Mouse (Mus musculus) G1E-ER4 (cell line): ENCODE measurements around the gene Ubqln3. TPM values are rescaled to one million over a fixed set of nuclear protein-coding genes. Genes with fewer than 3 reads are reported as not detected.

Experiments used
- GATA1 ChIP-seq: IDR thresholded peaks from one replicate; pipeline ENCODE4 v1.8.0; 2012; ENCODE audit warnings: low read length, inconsistent platforms
- polyA plus RNA-seq: library from polyadenylated mRNA; stranded (reverse); fragments of >175 nt; gene quantifications from 2 replicates; pipeline ENCODE4 v1.2.3, GENCODE M21; 2012

Ubqln3 gene
- not detected in 2 replicates for polyA plus RNA-seq

DNA sequence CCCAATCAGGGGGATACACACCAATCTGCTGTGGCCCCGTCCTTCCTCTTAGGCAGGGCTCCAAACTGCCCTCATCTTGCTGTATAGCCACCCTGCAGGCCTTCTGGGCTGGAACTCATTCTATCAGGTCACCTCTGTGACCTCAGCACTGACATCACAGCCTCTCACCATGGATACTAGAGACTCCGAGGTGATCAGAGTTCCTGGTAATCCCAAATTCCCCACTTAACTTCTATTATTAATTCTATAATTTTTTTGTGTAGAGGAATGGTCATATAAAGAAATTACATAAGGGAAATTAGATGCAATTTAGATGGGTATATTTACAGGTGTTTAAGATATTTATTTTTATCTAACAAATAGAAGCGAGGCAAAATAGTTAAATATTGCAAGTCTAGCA, at the start of gene Ubqln3:
TSS of gene Ubqln3 (minus strand) at position 101 of the 400 bp plus-strand sequence.
- no peak for TF ChIP-seq GATA1

DNA sequence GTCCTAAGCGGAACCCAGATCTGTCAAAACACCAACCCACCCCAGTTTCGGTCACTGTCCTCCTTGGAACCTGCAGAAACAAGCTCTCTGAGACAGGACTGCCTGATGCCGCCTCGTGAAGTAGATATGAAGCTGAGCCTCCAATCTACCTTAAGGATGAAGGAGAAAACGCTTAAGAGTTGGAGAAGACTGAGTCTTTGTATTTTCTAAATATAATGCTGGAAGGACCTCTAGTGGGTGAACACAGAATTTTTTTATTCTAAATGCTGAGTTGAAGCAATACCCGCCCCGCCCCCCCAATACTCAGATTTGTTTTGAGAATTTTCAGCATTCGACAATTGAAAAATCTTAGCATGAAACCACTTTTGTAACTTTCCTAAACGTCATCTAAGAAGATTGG, 48.2 kb upstream of the Ubqln3 start:
- no peak for TF ChIP-seq GATA1

DNA sequence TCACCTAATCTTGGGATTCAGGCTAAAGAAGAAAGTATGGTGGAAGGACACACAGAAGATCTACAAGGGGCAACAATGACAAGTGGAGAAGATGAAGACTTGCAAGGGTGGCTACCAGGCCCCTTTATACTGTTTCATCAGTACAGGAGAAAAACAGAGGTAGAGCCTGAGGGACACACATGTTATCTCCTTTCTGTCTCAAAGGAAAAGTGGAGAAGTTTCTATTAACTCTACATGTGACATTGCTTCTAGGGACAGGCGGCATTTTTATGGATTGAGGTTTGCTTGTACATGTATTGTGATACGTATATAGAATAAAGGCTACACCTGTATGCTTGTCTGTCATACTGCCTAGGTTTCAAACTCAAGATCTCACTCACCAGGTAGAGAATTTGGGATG, 40.2 kb upstream of the Ubqln3 start, which contains the start of gene Olfr648:
TSS of gene Olfr648 (minus strand) at position 101 of the 400 bp plus-strand sequence.
- no peak for TF ChIP-seq GATA1

DNA sequence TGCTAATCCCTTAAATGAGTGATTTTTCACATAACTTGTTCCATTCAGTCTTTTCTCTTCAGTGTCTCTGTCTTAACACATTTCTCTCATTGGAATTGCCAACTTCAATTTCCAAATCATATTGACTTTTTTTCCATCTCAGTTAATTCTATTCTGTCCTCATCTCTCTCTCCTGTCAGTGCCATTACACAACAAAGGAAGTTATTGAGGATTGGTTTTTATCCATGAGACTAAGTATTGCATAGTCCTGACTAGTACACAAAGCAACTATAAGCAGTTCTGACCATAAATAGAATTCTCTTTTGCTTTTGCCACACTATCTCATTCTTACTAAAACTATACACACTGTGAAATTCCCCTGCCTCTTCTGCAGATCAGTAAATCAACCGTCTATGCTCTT, 36.0 kb upstream of the Ubqln3 start:
- no peak for TF ChIP-seq GATA1

DNA sequence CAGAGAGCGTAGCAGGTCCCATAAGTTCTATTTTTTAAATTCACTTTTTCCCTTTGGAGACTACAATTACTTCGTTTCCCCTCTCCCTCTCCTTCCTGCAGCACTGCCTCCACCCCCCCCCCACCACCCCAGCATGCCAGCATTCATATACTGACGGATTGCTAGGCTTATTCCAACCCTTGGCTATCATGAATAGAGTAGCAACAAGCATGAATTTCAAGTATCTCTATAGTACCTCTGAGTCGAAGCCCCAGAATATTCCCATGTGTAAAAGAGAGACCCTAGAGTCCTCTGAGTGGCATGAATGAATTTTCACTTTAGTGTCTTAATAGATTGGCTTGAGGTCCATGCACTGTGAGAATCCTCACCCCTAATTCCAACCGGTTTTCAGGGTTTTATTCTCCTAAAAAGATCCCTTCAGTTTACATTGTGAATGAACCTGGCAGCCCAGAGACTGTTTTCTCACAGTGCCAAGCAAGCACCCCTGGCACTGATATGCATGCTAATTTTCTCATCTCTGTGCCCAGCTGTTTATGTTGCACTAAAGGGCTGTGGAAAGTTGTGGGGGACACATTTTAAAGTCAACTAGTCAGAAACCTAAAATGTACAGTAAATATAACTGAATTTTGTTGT, 35.5 kb upstream of the Ubqln3 start:
- TF ChIP-seq GATA1: no peak

DNA sequence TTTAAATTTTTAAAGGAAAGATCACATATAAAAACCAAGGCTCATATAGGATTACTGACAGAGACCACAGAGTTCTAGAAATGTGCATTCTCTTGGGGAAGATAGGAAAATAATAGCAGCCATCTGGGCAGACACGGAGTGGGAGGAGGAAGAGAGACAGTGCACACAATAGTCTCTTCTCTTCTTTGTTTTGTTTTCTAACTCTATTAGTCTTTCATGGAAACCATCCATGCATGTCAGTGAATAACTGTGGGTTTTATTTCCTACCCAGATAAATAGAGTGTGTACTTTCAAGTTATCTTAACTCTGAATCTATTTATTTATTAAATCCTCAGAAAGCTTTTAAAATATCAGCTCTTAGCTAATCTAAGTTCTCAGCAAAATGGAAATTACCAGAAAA, 32.0 kb upstream of the Ubqln3 start:
- no peak for TF ChIP-seq GATA1

DNA sequence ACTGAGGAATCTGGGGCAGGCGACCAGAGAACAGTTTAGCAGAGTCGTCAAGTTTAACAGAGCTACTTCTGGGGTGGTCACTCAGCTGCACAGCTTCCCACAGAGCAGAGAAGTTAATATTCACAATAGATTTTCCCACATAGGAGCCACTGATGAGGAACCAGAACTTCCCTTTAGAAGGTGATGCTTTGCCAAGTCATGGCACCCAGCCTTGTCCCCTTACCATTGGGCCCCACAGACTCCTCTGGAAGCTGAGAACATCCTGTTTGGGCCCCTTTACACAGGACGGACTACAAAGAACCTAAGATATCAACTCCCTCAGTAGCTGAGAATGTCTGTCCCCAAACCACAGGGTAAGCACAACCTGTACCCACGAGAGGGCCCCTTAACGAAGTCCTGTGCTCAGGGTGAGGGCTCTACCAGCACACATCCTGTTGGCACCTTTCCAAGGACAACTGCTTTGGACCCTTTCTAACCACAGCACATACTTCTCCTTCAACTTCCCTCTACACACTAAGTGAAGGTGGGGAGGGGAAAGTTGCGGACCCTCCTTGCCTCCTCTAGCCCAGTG, 26.6 kb upstream of the Ubqln3 start:
- TF ChIP-seq GATA1: no peak

DNA sequence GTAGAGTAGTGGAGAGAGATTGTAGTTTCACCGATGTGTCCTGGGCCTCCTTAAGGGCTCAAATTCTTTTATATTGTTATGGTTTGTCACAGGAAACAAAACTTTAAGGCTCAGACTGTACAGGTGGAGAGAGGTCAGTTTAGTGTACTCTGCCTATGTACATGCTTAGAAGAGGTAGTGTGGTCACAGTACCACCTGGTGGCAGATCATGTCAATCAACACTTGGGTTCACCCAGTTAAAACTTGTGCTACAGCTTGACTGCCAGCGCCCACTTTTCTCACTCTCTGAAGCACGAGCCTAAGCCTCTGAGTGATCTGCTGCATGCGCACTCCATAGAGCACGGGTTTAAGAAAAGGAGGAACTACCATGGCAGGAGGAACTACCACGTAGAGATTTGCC, 24.0 kb upstream of the Ubqln3 start:
- no peak for TF ChIP-seq GATA1

DNA sequence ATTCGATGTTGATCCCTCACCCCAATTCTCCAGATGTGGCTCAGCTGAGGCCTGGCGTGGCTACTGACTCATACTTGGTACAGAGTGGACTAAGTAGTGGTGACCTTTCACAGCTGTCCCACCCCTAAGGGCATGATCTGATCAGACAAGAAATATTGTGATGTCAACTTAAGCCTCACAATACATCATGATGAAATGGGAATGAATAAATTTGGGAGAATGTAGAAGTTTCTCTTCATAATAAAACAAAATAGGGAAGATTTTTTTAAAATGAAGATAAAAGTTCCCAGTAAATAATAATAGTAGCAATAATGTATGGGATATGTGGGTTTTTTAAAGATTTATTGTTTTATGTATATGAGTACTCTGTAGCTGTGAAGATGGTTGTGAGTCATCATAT, 7.4 kb upstream of the Ubqln3 start, which contains the start of gene Ubqlnl:
TSS of gene Ubqlnl (minus strand) at position 101 of the 400 bp plus-strand sequence.
- no peak for TF ChIP-seq GATA1

DNA sequence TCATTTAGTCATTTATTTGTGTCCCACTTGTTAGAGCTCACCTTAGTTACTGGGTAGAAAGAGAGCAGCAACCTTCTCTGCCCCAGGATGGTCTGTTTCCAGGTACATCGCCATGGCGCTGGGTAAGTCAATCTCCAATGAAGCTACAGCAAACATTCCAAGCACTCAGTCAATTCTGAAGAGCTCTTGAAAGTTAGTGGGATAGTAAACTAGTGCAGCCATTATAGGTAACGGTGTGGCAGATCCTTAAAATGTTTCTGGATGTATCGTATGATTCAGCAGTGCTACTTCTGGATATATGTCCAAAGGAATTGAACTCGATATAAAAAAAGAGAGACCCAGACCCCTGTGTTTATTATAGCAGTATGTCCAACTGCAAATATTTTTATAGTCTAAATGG, 5.8 kb downstream of the Ubqln3 start, which contains the start of gene Olfr643:
TSS of gene Olfr643 (minus strand) at position 101 of the 400 bp plus-strand sequence.
- no peak for TF ChIP-seq GATA1

DNA sequence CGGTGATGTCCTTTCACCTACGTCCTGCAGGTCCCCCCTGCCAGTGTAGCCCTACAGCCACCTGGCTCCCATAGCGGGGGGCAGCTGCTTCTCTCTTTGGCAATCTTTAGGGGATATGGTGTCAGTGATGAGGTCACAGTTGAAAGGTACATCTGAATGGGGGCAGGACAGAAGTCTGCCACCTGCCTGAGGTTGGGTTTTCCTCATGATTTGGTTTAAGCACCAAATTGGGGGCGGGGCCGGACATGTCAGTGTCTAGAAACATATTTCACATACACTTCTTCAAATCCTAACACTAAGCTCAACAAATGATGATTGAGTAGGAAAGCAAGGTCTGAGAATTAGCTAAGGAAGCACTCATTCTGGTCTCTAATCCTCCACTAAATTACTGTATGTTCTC, 13.4 kb downstream of the Ubqln3 start, which contains the start of gene Ubqln5:
TSS of gene Ubqln5 (minus strand) at position 101 of the 400 bp plus-strand sequence.
- TF ChIP-seq GATA1: no peak

DNA sequence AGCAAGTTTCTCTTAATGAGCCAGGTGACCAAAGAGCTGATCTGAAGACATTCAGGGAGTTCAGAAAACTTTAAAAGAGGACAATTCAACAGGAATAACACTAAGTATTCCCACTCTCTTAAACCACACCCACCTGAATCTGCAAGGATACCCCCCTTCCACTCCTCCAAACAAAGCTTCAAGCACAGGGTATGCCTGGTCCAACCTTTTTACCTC, 38.4 kb downstream of the Ubqln3 start, which contains the start of gene Olfr646:
TSS of gene Olfr646 (plus strand) at position 117 of the 216 bp plus-strand sequence.
- TF ChIP-seq GATA1: no peak

DNA sequence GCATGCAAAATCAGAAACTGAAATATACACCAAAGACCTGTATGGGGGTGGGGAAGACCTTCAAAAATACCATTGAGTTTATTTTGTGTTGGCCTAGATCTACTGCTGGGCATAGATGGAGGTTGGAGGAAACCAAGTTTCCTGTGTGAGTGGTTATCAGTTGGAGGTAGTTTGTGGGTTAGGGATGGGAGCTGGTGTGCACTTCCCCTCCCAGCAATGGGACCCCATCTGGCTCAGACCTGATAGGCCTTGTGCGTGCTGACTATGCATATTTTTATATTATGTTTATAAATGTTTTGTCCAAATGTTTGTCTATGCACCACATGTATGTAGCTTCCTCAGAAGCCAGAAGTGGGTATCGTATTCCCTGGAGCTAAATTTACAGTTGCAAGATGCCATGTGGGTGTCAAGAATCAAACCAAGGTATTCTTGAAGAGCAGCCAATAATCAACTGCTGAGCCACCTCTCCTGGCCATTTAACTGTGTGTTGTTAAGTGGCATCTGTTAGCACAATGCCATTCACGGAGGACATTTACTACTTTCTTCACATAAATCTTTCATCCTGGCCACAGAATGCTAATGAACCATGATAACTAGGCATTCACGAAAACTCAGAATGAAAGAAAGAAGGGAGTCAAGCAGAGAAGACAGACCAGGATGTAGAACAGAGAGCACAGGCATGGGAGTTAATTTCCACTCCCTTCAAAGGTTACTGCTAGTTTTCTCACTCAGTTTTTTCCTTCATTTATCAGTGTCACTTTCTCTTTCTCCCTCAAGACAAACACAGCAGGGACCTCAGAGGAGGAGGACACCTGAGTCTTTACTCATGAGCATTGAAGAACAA, 38.9 kb downstream of the Ubqln3 start:
- TF ChIP-seq GATA1: no peak

Other genes with a start within 250 kb of the Ubqln3 start
- not detected in 2 replicates for gene Olfr64, start 248.8 kb downstream of the Ubqln3 start, polyA plus RNA-seq
- not detected in 2 replicates for gene Olfr65, start 239.8 kb downstream of the Ubqln3 start, polyA plus RNA-seq
- not detected in 2 replicates for gene Olfr631, start 214.5 kb downstream of the Ubqln3 start, polyA plus RNA-seq
- gene Olfr632, start 208.9 kb downstream of the Ubqln3 start, polyA plus RNA-seq: not detected in 2 replicates
- not detected in 2 replicates for gene Olfr633, start 198.8 kb downstream of the Ubqln3 start, polyA plus RNA-seq
- not detected in 2 replicates for gene Olfr635, start 172.1 kb downstream of the Ubqln3 start, polyA plus RNA-seq
- not detected in 2 replicates for gene Olfr638, start 144.5 kb downstream of the Ubqln3 start, polyA plus RNA-seq
- not detected in 2 replicates for gene Olfr639, start 126.0 kb downstream of the Ubqln3 start, polyA plus RNA-seq
- gene Olfr640, start 117.7 kb downstream of the Ubqln3 start, polyA plus RNA-seq: not detected in 2 replicates
- not detected in 2 replicates for gene Olfr641, start 107.8 kb downstream of the Ubqln3 start, polyA plus RNA-seq
- not detected in 2 replicates for gene Olfr642, start 90.6 kb downstream of the Ubqln3 start, polyA plus RNA-seq
- gene 4930516K23Rik, start 81.8 kb downstream of the Ubqln3 start, polyA plus RNA-seq: not detected in 2 replicates
- not detected in 2 replicates for gene Olfr644, start 71.4 kb downstream of the Ubqln3 start, polyA plus RNA-seq
- not detected in 2 replicates for gene Olfr645, start 57.8 kb downstream of the Ubqln3 start, polyA plus RNA-seq
- not detected in 2 replicates for gene Olfr646, start 38.4 kb downstream of the Ubqln3 start, polyA plus RNA-seq
- not detected in 2 replicates for gene Ubqln5, start 13.5 kb downstream of the Ubqln3 start, polyA plus RNA-seq
- not detected in 2 replicates for gene Olfr643, start 5.9 kb downstream of the Ubqln3 start, polyA plus RNA-seq
- not detected in 2 replicates for gene Ubqlnl, start 7.3 kb upstream of the Ubqln3 start, polyA plus RNA-seq
- not detected in 2 replicates for gene Olfm5, start 21.6 kb upstream of the Ubqln3 start, polyA plus RNA-seq
- not detected in 2 replicates for gene Olfr648, start 40.1 kb upstream of the Ubqln3 start, polyA plus RNA-seq
- not detected in 2 replicates for gene Olfr649, start 52.7 kb upstream of the Ubqln3 start, polyA plus RNA-seq
- not detected in 2 replicates for gene Trim6, start 75.5 kb upstream of the Ubqln3 start, polyA plus RNA-seq
- 0.09 and 0.11 TPM in 2 replicates for gene Trim34a, start 101.2 kb upstream of the Ubqln3 start, polyA plus RNA-seq
- not detected in 2 replicates for gene Trim5, start 144.8 kb upstream of the Ubqln3 start, polyA plus RNA-seq
- not detected in 2 replicates for gene Trim12a, start 172.2 kb upstream of the Ubqln3 start, polyA plus RNA-seq
- gene Trim34b, start 186.2 kb upstream of the Ubqln3 start, polyA plus RNA-seq: 0.09 and 0.14 TPM in 2 replicates
- gene Trim12c, start 210.1 kb upstream of the Ubqln3 start, polyA plus RNA-seq: 1.2 and 1.5 TPM in 2 replicates
- not detected in 2 replicates for gene Trim30b, start 226.6 kb upstream of the Ubqln3 start, polyA plus RNA-seq